Mouse (Mus musculus) CD4-positive helper T cell, adult 2 months (primary cell): ENCODE results near the gene Iars.
"Not testable (repeated sequence)": the region's sequence is repeated elsewhere in the genome, so short reads cannot be mapped to it uniquely, and the experiment has no call there.

Source experiments
- DNase-seq: peaks from one replicate; pipeline ENCODE4 v3.0.0-alpha.2; 2012; ENCODE audit warnings: low read depth, missing footprints, low spot score

Iars gene

DNA sequence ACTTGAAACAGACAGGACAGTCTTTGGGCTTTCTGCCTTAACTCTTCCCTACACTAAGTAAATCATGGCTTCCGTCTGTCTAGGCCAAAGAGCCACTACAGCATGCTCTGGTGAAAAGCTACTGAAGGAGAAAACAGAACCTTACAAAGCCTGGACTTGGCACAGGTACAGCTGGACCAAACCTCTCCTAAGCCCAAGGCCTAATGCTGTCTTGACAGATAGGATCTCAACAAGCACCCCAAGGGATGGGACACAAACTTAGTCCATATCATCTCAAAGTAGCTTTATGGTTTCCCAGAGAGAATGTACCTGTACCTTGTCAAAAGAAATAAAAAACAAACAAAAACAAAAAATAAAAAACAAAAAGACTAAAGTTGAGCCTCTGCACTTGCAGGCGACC, 54.5 kb downstream of the Iars start:
- DNase-seq: no peak

GRCm38 (mm10) chr13:49738011-49738410, 56.1 kb downstream of the Iars start:
- DNase-seq: no peak

- DNase-seq: no peak
Measured at GRCm38 (mm10) chr13:49741285-49742040, 59.6 kb downstream of the Iars start.

DNA sequence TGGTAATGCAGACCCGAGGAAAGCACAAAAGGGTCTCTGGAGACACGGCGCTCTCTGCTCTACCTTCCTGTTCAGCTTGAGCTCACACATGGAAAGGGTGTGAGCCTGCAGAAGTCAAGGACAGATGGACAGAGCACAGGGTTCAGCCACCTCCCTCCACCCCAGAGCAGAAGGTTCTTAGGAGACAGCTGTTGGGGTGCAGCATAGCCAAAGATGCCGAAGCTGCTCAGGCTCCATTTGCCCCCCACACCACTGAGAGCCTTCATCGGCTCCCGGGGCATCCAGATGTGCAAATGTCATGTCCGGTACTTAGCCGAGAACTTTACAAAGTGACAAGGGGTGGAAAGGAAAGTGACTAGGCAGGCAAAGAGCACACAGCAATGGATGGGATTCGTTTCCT, 74.7 kb downstream of the Iars start:
- no peak for DNase-seq

- no peak for DNase-seq
Measured at GRCm38 (mm10) chr13:49757966-49758365, 76.1 kb downstream of the Iars start.

GRCm38 (mm10) chr13:49760675-49761074, 78.8 kb downstream of the Iars start:
- no peak for DNase-seq

GRCm38 (mm10) chr13:49762208-49762607, 80.3 kb downstream of the Iars start:
- no peak for DNase-seq

DNA sequence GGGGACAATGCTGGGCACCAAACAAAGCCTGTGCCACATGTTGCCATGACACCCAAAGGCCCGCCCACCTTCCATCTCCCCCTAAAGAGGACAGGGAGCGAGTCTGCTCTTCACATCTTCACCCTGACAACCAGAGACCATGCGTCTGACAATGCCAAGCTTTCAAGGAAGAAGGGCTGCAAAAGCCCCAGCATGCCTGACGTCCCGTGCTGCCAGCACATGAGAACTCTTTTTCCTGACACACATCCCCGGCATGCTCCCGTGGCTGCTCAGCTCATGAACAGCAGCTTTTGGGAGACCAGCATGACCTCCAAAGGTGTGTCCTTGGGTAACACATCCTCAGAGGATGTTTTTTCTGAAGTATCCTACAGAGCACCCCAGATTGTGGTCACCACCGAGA, 83.4 kb downstream of the Iars start:
- no peak for DNase-seq

DNA sequence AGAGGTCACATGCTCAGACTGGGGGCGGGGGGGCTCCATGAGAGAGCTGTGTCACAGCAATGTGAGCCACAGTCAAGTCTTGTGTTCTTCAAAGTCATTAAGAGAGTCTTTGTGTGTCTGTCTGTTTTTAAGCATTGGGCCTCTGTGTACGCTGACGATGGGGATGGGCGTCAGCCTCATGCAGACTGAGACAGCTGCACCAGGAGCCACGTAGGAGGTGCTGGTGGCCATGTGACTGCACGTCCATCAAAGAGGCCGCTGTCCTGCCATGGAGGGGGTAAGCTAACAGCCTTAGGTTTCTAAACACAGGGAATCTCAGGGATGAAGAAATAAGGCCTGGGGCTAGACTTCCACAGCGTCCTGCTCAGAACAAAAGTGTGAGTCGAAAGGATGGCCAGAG, 84.4 kb downstream of the Iars start:
- peak; percentile 3 for DNase-seq

- no peak for DNase-seq
Measured at GRCm38 (mm10) chr13:49768048-49768447, 86.1 kb downstream of the Iars start.

- DNase-seq: no peak
Measured at GRCm38 (mm10) chr13:49769111-49769510, 87.2 kb downstream of the Iars start.

- DNase-seq: not testable (repeated sequence)
Measured at GRCm38 (mm10) chr13:49771536-49771935, 89.6 kb downstream of the Iars start.
